Mouse (Mus musculus) left cerebral cortex, adult 2 months (tissue): ENCODE results near the gene Ampd2. TPM values are rescaled to one million over a fixed set of nuclear protein-coding genes. Genes with fewer than 3 reads are reported as not detected.

Experiments
- DNase-seq, 2 experiments: peaks; one replicate each; pipeline ENCODE4 v3.0.0; 2021 to 2022; ENCODE audit warnings: low spot score in 2 of 2, mixed read lengths in 1 of 2; ENCODE audit errors: extremely low spot score in 1 of 2
- H3K27ac ChIP-seq: fragments of 200-600 bp; 2 replicates; pipeline ENCODE4 v1.8.1; 2022
- H3K4me3 ChIP-seq: fragments of 200-600 bp; 2 replicates; pipeline ENCODE4 v1.8.1; 2022
- CTCF ChIP-seq: fragments of 200-600 bp; IDR thresholded peaks from 2 replicates; pipeline ENCODE4 v1.8.1; 2022; ENCODE audit warnings: antibody characterized with exemption, mild to moderate bottlenecking, moderate library complexity
- intact Hi-C: fragments of 180-260 bp; cut with DNase I; formaldehyde crosslinking; loops from one replicate; pipeline ENCODE4 v1.15.1; 2025
- total RNA-seq, 2 experiments: library from RNA; stranded (reverse); gene quantifications; 2 replicates each; pipeline ENCODE4 v1.2.3; 2021

Ampd2 gene
- total RNA-seq, 2 experiments from 2014 or later: 58.8 to 61.4 TPM

GRCm38 (mm10) chr3:108113591-108114289 lies 27.3 kb upstream of the Ampd2 start:
- no peak overlapping the region for H3K27ac ChIP-seq
- intact Hi-C loops: no loop called here
- no peak for TF ChIP-seq CTCF
- no peak for DNase-seq
- H3K4me3 ChIP-seq: no peak overlapping the region

GRCm38 (mm10) chr3:108112666-108113065 lies 26.2 kb upstream of the Ampd2 start:
- Histone ChIP-seq H3K27ac (no peak overlapping the region), H3K4me3 (no peak overlapping the region)
- intact Hi-C loops: no loop called here
- no peak for TF ChIP-seq CTCF
- no peak for DNase-seq

GRCm38 (mm10) chr3:108112246-108112645 lies 25.8 kb upstream of the Ampd2 start:
- DNase-seq: no peak
- Histone ChIP-seq H3K27ac (no peak overlapping the region), H3K4me3 (no peak overlapping the region)
- TF ChIP-seq CTCF: no peak
- intact Hi-C loops: no loop called here

GRCm38 (mm10) chr3:108111320-108111719 lies 24.9 kb upstream of the Ampd2 start:
- Histone ChIP-seq H3K27ac (no peak overlapping the region), H3K4me3 (no peak overlapping the region)
- no peak for DNase-seq
- TF ChIP-seq CTCF: no peak
- intact Hi-C loops: no loop called here

GRCm38 (mm10) chr3:108105281-108105680 lies 18.8 kb upstream of the Ampd2 start:
- Histone ChIP-seq H3K27ac (no peak overlapping the region), H3K4me3 (no peak overlapping the region)
- intact Hi-C loops: no loop called here
- DNase-seq: no peak
- TF ChIP-seq CTCF: no peak

- intact Hi-C loops: no loop called here
- no peak overlapping the region for H3K27ac ChIP-seq
Observed at GRCm38 (mm10) chr3:108102075-108102474, 15.6 kb upstream of the Ampd2 start.

GRCm38 (mm10) chr3:108101594-108101993 lies 15.1 kb upstream of the Ampd2 start:
- intact Hi-C loops: no loop called here
- no peak overlapping the region for H3K4me3 ChIP-seq
- no peak for DNase-seq
- TF ChIP-seq CTCF: no peak
- no peak overlapping the region for H3K27ac ChIP-seq

More at GRCm38 (mm10) chr3:108102075-108102474, 15.6 kb upstream of the Ampd2 start:
- no peak for TF ChIP-seq CTCF
- no peak for DNase-seq
- H3K4me3 ChIP-seq: no peak overlapping the region

GRCm38 (mm10) chr3:108098316-108098715 lies 11.9 kb upstream of the Ampd2 start:
- intact Hi-C loops: no loop called here
- no peak for DNase-seq
- TF ChIP-seq CTCF: no peak
- H3K4me3 ChIP-seq: no peak overlapping the region
- no peak overlapping the region for H3K27ac ChIP-seq

GRCm38 (mm10) chr3:108097656-108098055 lies 11.2 kb upstream of the Ampd2 start:
- DNase-seq: no peak
- intact Hi-C loops: no loop called here
- TF ChIP-seq CTCF: no peak
- Histone ChIP-seq H3K27ac (no peak overlapping the region), H3K4me3 (no peak overlapping the region)

- no peak for TF ChIP-seq CTCF
- intact Hi-C loops: no loop called here
- H3K4me3 ChIP-seq: no peak overlapping the region
- DNase-seq: no peak
- H3K27ac ChIP-seq: no peak overlapping the region
Observed at GRCm38 (mm10) chr3:108096726-108097125, 10.3 kb upstream of the Ampd2 start.

- TF ChIP-seq CTCF: no peak
- Histone ChIP-seq H3K4me3 (no peak overlapping the region), H3K27ac (no peak overlapping the region)
- intact Hi-C loops: no loop called here
- DNase-seq: no peak
Observed at GRCm38 (mm10) chr3:108096226-108096625, 9.8 kb upstream of the Ampd2 start.

GRCm38 (mm10) chr3:108094976-108095760 lies 8.7 kb upstream of the Ampd2 start:
- DNase-seq: no peak
- intact Hi-C loops: no loop called here
- Histone ChIP-seq H3K4me3 (no peak overlapping the region), H3K27ac (no peak overlapping the region)
- TF ChIP-seq CTCF: no peak
